Comparison of ENCODE assay signal across 8 mouse cellular contexts in the genomic region with DNA sequence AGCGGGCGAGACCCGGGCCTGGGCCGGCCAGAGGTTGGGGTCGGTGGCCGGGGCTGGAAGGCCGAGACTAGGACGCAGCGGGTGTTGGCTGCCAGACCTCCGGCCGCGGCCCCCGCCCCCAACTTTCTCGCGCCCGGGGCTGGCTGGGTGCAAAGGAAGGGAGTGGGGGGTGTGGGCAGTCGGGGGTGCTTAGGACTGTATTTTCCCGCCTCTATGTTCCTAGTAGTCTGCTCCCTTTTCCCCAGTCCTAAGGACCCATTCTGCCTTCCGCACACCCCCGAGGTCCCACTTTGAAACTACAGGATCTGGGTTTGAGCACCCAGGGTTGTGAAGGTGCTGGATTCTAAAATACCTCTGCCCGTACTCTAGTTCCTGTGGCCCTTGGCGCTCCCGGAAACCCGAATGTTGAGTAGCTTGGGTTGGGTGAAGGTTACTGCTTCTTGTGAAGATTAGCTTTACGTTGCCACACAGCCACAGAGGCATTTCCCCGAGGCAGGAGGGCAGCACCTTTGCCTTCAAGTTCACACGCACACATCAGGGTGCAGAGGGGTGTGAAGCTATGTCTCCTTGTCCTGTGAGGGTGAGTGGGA. TPM values are rescaled to one million over a fixed set of nuclear protein-coding genes. Genes with fewer than 3 reads are reported as not detected.
DNase-seq lines count a peak whose midpoint lies in the region; ATAC-seq and TF ChIP-seq lines count a peak whose summit lies in the region.

No protein-coding gene starts in this region.

- H3K27ac ChIP-seq in left cerebral cortex, adult 2 months, result peak overlapping the region; percentile 93
- peak overlapping the region; percentile 39; the same call in 1 of the 2 replicates for H3K27ac ChIP-seq in forebrain, embryonic 14.5 days (ENCODE audit: low read depth, low read length)
- H3K27ac ChIP-seq in liver, embryonic 11.5 days (ENCODE audit: low read depth, low read length), result no peak overlapping the region
- H3K27ac ChIP-seq in neural tube, embryonic 15.5 days (replicated peaks), result 0 out of 2 replicates have a peak overlapping the region, but pooled peaks have one; percentile 18

- peak overlapping the region; percentile 82 for H3K4me3 ChIP-seq in left cerebral cortex, adult 2 months
- peak overlapping the region; percentile 75 for H3K4me3 ChIP-seq in forebrain, embryonic 14.5 days (ENCODE audit: low read depth, low read length)
- peak overlapping the region; percentile 71 for H3K4me3 ChIP-seq in liver, embryonic 11.5 days (ENCODE audit: low read depth, low read length)
- peak overlapping the region; percentile 70 for H3K4me3 ChIP-seq in neural tube, embryonic 15.5 days (replicated peaks)

- peaks cover 20% of the 10 kb centered on the region for H3K27me3 ChIP-seq in Patski
- H3K27me3 ChIP-seq in forebrain, embryonic 14.5 days (replicated peaks; ENCODE audit: control insufficient read depth, insufficient read depth, low read length), result no peaks in the 10 kb centered on the region
- H3K27me3 ChIP-seq in liver, embryonic 11.5 days (replicated peaks; ENCODE audit: control insufficient read depth, insufficient read depth, low read length), result peaks cover 64% of the 10 kb centered on the region
- H3K27me3 ChIP-seq in neural tube, embryonic 15.5 days (replicated peaks), result peaks cover 31% of the 10 kb centered on the region

- peak overlapping the region; percentile 98 for H3K4me2 ChIP-seq in forebrain, embryonic 14.5 days (ENCODE audit: low read length)
- peak overlapping the region; percentile 99 for H3K4me2 ChIP-seq in liver, embryonic 11.5 days
- peak overlapping the region; percentile 92 for H3K4me2 ChIP-seq in neural tube, embryonic 15.5 days

- 1% methylated on average over 15 of the region's 27 CpGs for whole genome bisulfite sequencing in forebrain, embryonic 14.5 days
- WGBS in liver, embryonic 11.5 days, result under 1% methylated on average over 27 of the region's 27 CpGs
- whole genome bisulfite sequencing in neural tube, embryonic 15.5 days, result under 1% methylated on average over 25 of the region's 27 CpGs

- 0 out of 2 replicates have a peak, but pooled peaks cover 7% of the 10 kb centered on the region for H3K36me3 ChIP-seq in forebrain, embryonic 14.5 days (ENCODE audit: control insufficient read depth, insufficient read depth, low read length)
- H3K36me3 ChIP-seq in liver, embryonic 11.5 days (ENCODE audit: control insufficient read depth, insufficient read depth, low read length), result no peaks in the 10 kb centered on the region
- no peaks in the 10 kb centered on the region for H3K36me3 ChIP-seq in neural tube, embryonic 15.5 days

- peak in 1 of 2 experiments; percentile 37 for DNase-seq in left cerebral cortex, adult 2 months (ENCODE audit: extremely low spot score in 1 of 2, low spot score in 2 of 2)
- DNase-seq in left cerebral cortex, adult 8-10 months (ENCODE audit: low spot score in 2 of 2), result no peak
- no peak for DNase-seq in Patski (ENCODE audit: low read depth, low spot score)
- DNase-seq in forebrain, embryonic 14.5 days (ENCODE audit: low spot score), result peak; percentile 33
- DNase-seq in liver, embryonic 11.5 days (ENCODE audit: low spot score), result peak; percentile 43
- no peak for DNase-seq in urinary bladder, postnatal 25 days (ENCODE audit: low spot score)

- CTCF ChIA-PET in Patski (lab: Charles Lee), result interaction anchor here (1.5 to 1.6 kb wide), 3 partner anchors 9 to 118 kb away, joined by 3 to 4 read pairs (median 3); no protein-coding TSS in a partner anchor

- no peaks in the 10 kb centered on the region for H3K9me3 ChIP-seq in forebrain, embryonic 14.5 days (replicated peaks; ENCODE audit: control insufficient read depth, low read length)
- no peaks in the 10 kb centered on the region for H3K9me3 ChIP-seq in liver, embryonic 11.5 days (ENCODE audit: control insufficient read depth, low read length)
- H3K9me3 ChIP-seq in neural tube, embryonic 15.5 days (replicated peaks), result no peaks in the 10 kb centered on the region

- in situ Hi-C loops in Patski (cut with MboI; ENCODE audit: low pct_unique_long_range_greater_than_20kb), result no loop called here

- intact Hi-C loops in left cerebral cortex, adult 2 months (cut with DNase I), result loop anchor here (5.0 kb wide), 1 partner anchor 42 kb away; no protein-coding TSS in a partner anchor

- H3K9ac ChIP-seq in forebrain, embryonic 14.5 days (ENCODE audit: low read length), result peak overlapping the region; percentile 86
- H3K9ac ChIP-seq in liver, embryonic 11.5 days (ENCODE audit: low read depth, low read length), result peak overlapping the region; percentile 73
- H3K9ac ChIP-seq in neural tube, embryonic 15.5 days (replicated peaks), result peak overlapping the region; percentile 80

- POLR2A ChIA-PET in Patski (lab: Charles Lee), result interaction anchor here (0.7 kb wide), 2 partner anchors 12 to 15 kb away, joined by 3 to 7 read pairs; no protein-coding TSS in a partner anchor

- TF ChIP-seq CTCF in left cerebral cortex, adult 2 months (IDR thresholded peaks at IDR 0.05), result no peak
- TF ChIP-seq CTCF in Patski (IDR thresholded peaks at IDR 0.05), result no peak

- peaks cover 41% of the 10 kb centered on the region for H3K4me1 ChIP-seq in forebrain, embryonic 14.5 days (ENCODE audit: control insufficient read depth, insufficient read depth, low read length)
- H3K4me1 ChIP-seq in liver, embryonic 11.5 days (replicated peaks; ENCODE audit: control insufficient read depth, insufficient read depth, low read length), result peaks cover 3% of the 10 kb centered on the region
- H3K4me1 ChIP-seq in neural tube, embryonic 15.5 days, result peaks cover 52% of the 10 kb centered on the region

- peak; percentile 4 for ATAC-seq in Patski
- ATAC-seq in forebrain, embryonic 14.5 days, result peak; percentile 11; the same call in 1 of the 2 replicates
- ATAC-seq in liver, embryonic 11.5 days (replicated peaks; ENCODE audit: low FRiP score), result no peak
- ATAC-seq in neural tube, embryonic 15.5 days (ENCODE audit: low FRiP score), result peak; percentile 52
- ATAC-seq in frontal cortex, adult (ENCODE audit: low TSS enrichment), result no peak

RNA-seq across cellular contexts. Expression of a gene that starts 2.5 kb away (rescaled TPM):
- total RNA-seq in left cerebral cortex, adult 2 months (2021), result 100 to 1,000 TPM; 203 to 208 TPM
- 100 to 1,000 TPM; 180 to 223 (median 191) TPM for total RNA-seq in left cerebral cortex, adult 8-10 months (2022)
- 11.0 TPM for polyA plus RNA-seq in Patski (2021)
- polyA plus RNA-seq in forebrain, embryonic 14.5 days (2014; fragmentation: Nextera tagmentation; extraction: Ambion mirVana), result 14.3 TPM in 2 replicates
- 5.8 and 5.9 TPM in 2 replicates for polyA plus RNA-seq in liver, embryonic 11.5 days (2014; fragmentation: Nextera tagmentation; extraction: Ambion mirVana)
- polyA plus RNA-seq in neural tube, embryonic 15.5 days (2015; fragmentation: Nextera tagmentation; extraction: Ambion mirVana), result 19.2 and 20.7 TPM in 2 replicates

RNA-seq across cellular contexts. Expression of a gene that starts 12.7 kb away (rescaled TPM):
- 10 to 100 TPM; 18.6 to 19.5 TPM for total RNA-seq in left cerebral cortex, adult 2 months (2021)
- total RNA-seq in left cerebral cortex, adult 8-10 months (2022), result 10 to 100 TPM; 18.8 to 21.2 (median 20.4) TPM
- 19.1 TPM for polyA plus RNA-seq in Patski (2021)
- polyA plus RNA-seq in forebrain, embryonic 14.5 days (2014; fragmentation: Nextera tagmentation; extraction: Ambion mirVana), result 12.8 and 16.0 TPM in 2 replicates
- polyA plus RNA-seq in liver, embryonic 11.5 days (2014; fragmentation: Nextera tagmentation; extraction: Ambion mirVana), result 29.1 and 30.0 TPM in 2 replicates
- polyA plus RNA-seq in neural tube, embryonic 15.5 days (2015; fragmentation: Nextera tagmentation; extraction: Ambion mirVana), result 16.2 and 19.7 TPM in 2 replicates

RNA-seq across cellular contexts. Expression of a gene that starts 39.8 kb away (rescaled TPM):
- 10 to 100 TPM; 22.5 to 25.0 TPM for total RNA-seq in left cerebral cortex, adult 2 months (2021)
- total RNA-seq in left cerebral cortex, adult 8-10 months (2022), result 10 to 100 TPM; 19.7 to 23.2 (median 20.4) TPM
- 14.5 TPM for polyA plus RNA-seq in Patski (2021)
- 0.29 and 0.37 TPM in 2 replicates for polyA plus RNA-seq in forebrain, embryonic 14.5 days (2014; fragmentation: Nextera tagmentation; extraction: Ambion mirVana)
- 0.19 and 0.43 TPM in 2 replicates for polyA plus RNA-seq in liver, embryonic 11.5 days (2014; fragmentation: Nextera tagmentation; extraction: Ambion mirVana)
- polyA plus RNA-seq in neural tube, embryonic 15.5 days (2015; fragmentation: Nextera tagmentation; extraction: Ambion mirVana), result 1.9 and 2.5 TPM in 2 replicates

RNA-seq across cellular contexts. Expression of a gene that starts 57.9 kb away (rescaled TPM):
- 100 to 1,000 TPM; 186 to 195 TPM for total RNA-seq in left cerebral cortex, adult 2 months (2021)
- total RNA-seq in left cerebral cortex, adult 8-10 months (2022), result 100 to 1,000 TPM; 160 to 178 (median 177) TPM
- polyA plus RNA-seq in Patski (2021), result 0.30 TPM
- polyA plus RNA-seq in forebrain, embryonic 14.5 days (2014; fragmentation: Nextera tagmentation; extraction: Ambion mirVana), result 0.61 and 0.78 TPM in 2 replicates
- 3.9 and 4.0 TPM in 2 replicates for polyA plus RNA-seq in liver, embryonic 11.5 days (2014; fragmentation: Nextera tagmentation; extraction: Ambion mirVana)
- 0.24 and 1.0 TPM in 2 replicates for polyA plus RNA-seq in neural tube, embryonic 15.5 days (2015; fragmentation: Nextera tagmentation; extraction: Ambion mirVana)

Comparison
In these comparisons a context has a peak if more than half of its experiments do, and no peak if none do; other contexts are left out.
1. DNase-seq: peak in forebrain, embryonic 14.5 days (single experiment) and liver, embryonic 11.5 days (single experiment); none in left cerebral cortex, adult 8-10 months (0 of 2), Patski (single experiment) and urinary bladder, postnatal 25 days (single experiment).
2. ATAC-seq: peak in Patski (single experiment), forebrain, embryonic 14.5 days (single experiment) and neural tube, embryonic 15.5 days (single experiment); none in liver, embryonic 11.5 days (single experiment) and frontal cortex, adult (single experiment).
3. Peak in every context shown above with its lines, with median percentiles within 50 percentile points of each other: H3K4me3 ChIP-seq, H3K4me2 ChIP-seq and H3K9ac ChIP-seq.